Mouse (Mus musculus): ENCODE data around the gene Pogk. TPM values are rescaled to one million over a fixed set of nuclear protein-coding genes. Genes with fewer than 3 reads are reported as not detected.

The Pogk gene
- total RNA-seq (2015), result 7.8 and 8.5 TPM in 2 replicates
- total RNA-seq (2017), result 7.0 and 8.9 TPM in 2 replicates

GRCm38 (mm10) chr1:166409701-166410220 lies at the start of gene Pogk:
Pogk (minus strand) TSS chr1:166409863.
- ATAC-seq (replicated peaks; ENCODE audit: poor library complexity), result peak; percentile 92

GRCm38 (mm10) chr1:166441992-166442391 lies 32.3 kb upstream of the Pogk start:
- 0 out of 2 replicates have a peak, but pooled peaks have one; percentile 37 for ATAC-seq (replicated peaks; ENCODE audit: poor library complexity)

GRCm38 (mm10) chr1:166439426-166439825 lies 29.8 kb upstream of the Pogk start:
- ATAC-seq (replicated peaks; ENCODE audit: poor library complexity), result no peak

GRCm38 (mm10) chr1:166429809-166430431 lies 20.3 kb upstream of the Pogk start:
- peak; percentile 91 for ATAC-seq (replicated peaks; ENCODE audit: poor library complexity)

GRCm38 (mm10) chr1:166429053-166429452 lies 19.4 kb upstream of the Pogk start:
- ATAC-seq (replicated peaks; ENCODE audit: poor library complexity), result peak; percentile 74

- ATAC-seq (replicated peaks; ENCODE audit: poor library complexity), result no peak
Observed at GRCm38 (mm10) chr1:166412266-166412665, 2.6 kb upstream of the Pogk start.

- ATAC-seq (replicated peaks; ENCODE audit: poor library complexity), result no peak
Observed at GRCm38 (mm10) chr1:166411541-166411940, 1.9 kb upstream of the Pogk start.

- ATAC-seq (replicated peaks; ENCODE audit: poor library complexity), result peak; percentile 56
Observed at GRCm38 (mm10) chr1:166409177-166409700, 424 bp downstream of the Pogk start.

GRCm38 (mm10) chr1:166403846-166404245 lies 5.8 kb downstream of the Pogk start:
- no peak for ATAC-seq (replicated peaks; ENCODE audit: poor library complexity)

- ATAC-seq (replicated peaks; ENCODE audit: poor library complexity), result no peak
Observed at GRCm38 (mm10) chr1:166402003-166402402, 7.7 kb downstream of the Pogk start.

- no peak for ATAC-seq (replicated peaks; ENCODE audit: poor library complexity)
Observed at GRCm38 (mm10) chr1:166401455-166401854, 8.2 kb downstream of the Pogk start.

GRCm38 (mm10) chr1:166396381-166396780 lies 13.3 kb downstream of the Pogk start:
- no peak for ATAC-seq (replicated peaks; ENCODE audit: poor library complexity)

GRCm38 (mm10) chr1:166395661-166396060 lies 14.0 kb downstream of the Pogk start:
- ATAC-seq (replicated peaks; ENCODE audit: poor library complexity), result no peak

GRCm38 (mm10) chr1:166394770-166395169 lies 14.9 kb downstream of the Pogk start:
- no peak for ATAC-seq (replicated peaks; ENCODE audit: poor library complexity)

- no peak for ATAC-seq (replicated peaks; ENCODE audit: poor library complexity)
Observed at GRCm38 (mm10) chr1:166391671-166392070, 18.0 kb downstream of the Pogk start.

GRCm38 (mm10) chr1:166389406-166390125 lies 20.1 kb downstream of the Pogk start:
- no peak for ATAC-seq (replicated peaks; ENCODE audit: poor library complexity)

- ATAC-seq (replicated peaks; ENCODE audit: poor library complexity), result no peak
Observed at GRCm38 (mm10) chr1:166388511-166388910, 21.2 kb downstream of the Pogk start.

- no peak for ATAC-seq (replicated peaks; ENCODE audit: poor library complexity)
Observed at GRCm38 (mm10) chr1:166385431-166385830, 24.2 kb downstream of the Pogk start.

- ATAC-seq (replicated peaks; ENCODE audit: poor library complexity), result no peak
Observed at GRCm38 (mm10) chr1:166384614-166385013, 25.0 kb downstream of the Pogk start.

- no peak for ATAC-seq (replicated peaks; ENCODE audit: poor library complexity)
Observed at GRCm38 (mm10) chr1:166382626-166383025, 27.0 kb downstream of the Pogk start.

GRCm38 (mm10) chr1:166381821-166382220 lies 27.8 kb downstream of the Pogk start:
- no peak for ATAC-seq (replicated peaks; ENCODE audit: poor library complexity)

GRCm38 (mm10) chr1:166381336-166381735 lies 28.3 kb downstream of the Pogk start:
- ATAC-seq (replicated peaks; ENCODE audit: poor library complexity), result no peak
